In genomic region chr17:45590410-45590809, GRCm38 (mm10) we compare ENCODE assay signal across 22 mouse cellular contexts. TPM values are rescaled to one million over a fixed set of nuclear protein-coding genes. Genes with fewer than 3 reads are reported as not detected.
DNase-seq lines count a peak whose midpoint lies in the region; TF ChIP-seq lines count a peak whose summit lies in the region.
"Had no signal": no experiment of that assay in that cellular context is flagged by ENCODE, and none has a peak within 500 bp of the region (broad histone marks: within the 10 kb centered on the region; RNA-seq: fewer than 3 reads in every experiment).

No protein-coding gene starts in this region.

- no peak overlapping the region for H3K27ac ChIP-seq in kidney, adult 2 months (ENCODE audit: insufficient read depth, low read depth, low read length)
- H3K27ac ChIP-seq: heart, embryonic 13.5 days; layer of hippocampus, adult 2 months; left cerebral cortex, adult 2 months; limb, embryonic 12.5 days; neural tube, embryonic 13.5 days; stomach, postnatal 0 days had no signal

- H3K4me1 ChIP-seq in kidney, adult 2 months (ENCODE audit: control insufficient read depth, insufficient read depth, low read length): peaks cover 14% of the 10 kb centered on the region

- WGBS in kidney, adult 2 months: 81% methylated on average over 6 of the region's 6 CpGs

- H3K27me3 ChIP-seq in kidney, adult 2 months (replicated peaks; ENCODE audit: control insufficient read depth, insufficient read depth, low read length): no peaks in the 10 kb centered on the region
- H3K27me3 ChIP-seq: Patski had no signal

- H3K36me3 ChIP-seq in kidney, adult 2 months (ENCODE audit: control insufficient read depth, insufficient read depth, low read length): no peaks in the 10 kb centered on the region

- no peak for TF ChIP-seq POLR2A in kidney, adult 2 months (IDR thresholded peaks at IDR 0.05; ENCODE audit: low read depth, low read length)

- DNase-seq in cerebellum, adult 11 months: peak; percentile 13
- no peak for DNase-seq in cerebellum, postnatal 4 days (ENCODE audit: low spot score in 2 of 2)
- DNase-seq in kidney, adult 2 months: peak; percentile 13
- no peak for DNase-seq in kidney, adult 18-20 months
- peak; percentile 7 for DNase-seq in thymus, postnatal 4 days
- DNase-seq in thymus, postnatal 10 days (ENCODE audit: low spot score in 2 of 2): no peak
- no peak for DNase-seq in left cerebral cortex, adult 11 months (ENCODE audit: low spot score)
- DNase-seq in MN1 (ENCODE audit: low spot score): no peak
- DNase-seq: embryo, embryonic 11 days; lung, postnatal 36 days; right cerebral cortex, postnatal 25 days had no signal

- H3K4me3 ChIP-seq in kidney, adult 2 months (ENCODE audit: insufficient read depth, low read depth, low read length): no peak overlapping the region
- H3K4me3 ChIP-seq: heart, embryonic 13.5 days; layer of hippocampus, adult 2 months; left cerebral cortex, adult 2 months; limb, embryonic 12.5 days; neural tube, embryonic 13.5 days had no signal

- TF ChIP-seq CTCF in kidney, adult 2 months (conservative IDR thresholded peaks at IDR 0.05; ENCODE audit: insufficient read depth, insufficient read length, low read depth, low read length): no peak

RNA-seq across cellular contexts. Expression of gene Slc29a1, which starts 9.0 kb away (rescaled TPM):
- 89.5 and 90.4 TPM in 2 replicates for polyA plus RNA-seq in kidney, adult 2 months (2012; rRNA removed)

RNA-seq across cellular contexts. Expression of gene Mymx, which starts 11.5 kb away (rescaled TPM):
- 6.4 and 7.1 TPM in 2 replicates for polyA plus RNA-seq in kidney, adult 2 months (2012; rRNA removed)
- polyA plus RNA-seq: activated CD4-positive, CD25-positive, alpha-beta regulatory T cell, adult 4 months; cerebellum, adult 2 months; forebrain, embryonic 14.5 days; gonadal fat pad, adult 2 months; Patski had no signal

RNA-seq across cellular contexts. Expression of gene Hsp90ab1, which starts 17.3 kb away (rescaled TPM):
- 369 and 408 TPM in 2 replicates for polyA plus RNA-seq in kidney, adult 2 months (2012; rRNA removed)

RNA-seq across cellular contexts. Expression of gene Slc35b2, which starts 26.7 kb away (rescaled TPM):
- polyA plus RNA-seq in kidney, adult 2 months (2012; rRNA removed): 75.5 and 96.1 TPM in 2 replicates

RNA-seq across cellular contexts. Expression of gene Nfkbie, which starts 34.9 kb away (rescaled TPM):
- polyA plus RNA-seq in kidney, adult 2 months (2012; rRNA removed): 4.3 and 5.8 TPM in 2 replicates

Comparison
In these comparisons a context has a peak if more than half of its experiments do, and no peak if none do; other contexts are left out.
1. DNase-seq: peak in cerebellum, adult 11 months (single experiment), kidney, adult 2 months (single experiment) and thymus, postnatal 4 days (single experiment); none in cerebellum, postnatal 4 days (0 of 2), kidney, adult 18-20 months (single experiment), thymus, postnatal 10 days (0 of 2), left cerebral cortex, adult 11 months (single experiment) and MN1 (single experiment).